Mouse (Mus musculus): ENCODE measurements around the gene Gm10972.
A peak's percentile ranks its signal among the peaks of the same experiment; 100 is the strongest.
"Not testable (repeated sequence)": the region's sequence is repeated elsewhere in the genome, so short reads cannot be mapped to it uniquely, and the experiment has no call there.

Gm10972 gene

GRCm38 (mm10) chr3:94642495-94643162 is at the start of gene Gm10972:
Gm10972 (plus strand) TSS chr3:94643112.
- DNase-seq (ENCODE audit: low spot score): not testable (repeated sequence)

GRCm38 (mm10) chr3:94595871-94596287 is 47.0 kb upstream of the Gm10972 start:
- no peak for DNase-seq (ENCODE audit: low spot score)

GRCm38 (mm10) chr3:94597224-94597779 is 45.6 kb upstream of the Gm10972 start:
- DNase-seq (ENCODE audit: low spot score): no peak

- DNase-seq (ENCODE audit: low spot score): no peak
Observed at GRCm38 (mm10) chr3:94601959-94602358, 41.0 kb upstream of the Gm10972 start.

GRCm38 (mm10) chr3:94609621-94610020 is 33.3 kb upstream of the Gm10972 start:
- DNase-seq (ENCODE audit: low spot score): no peak

GRCm38 (mm10) chr3:94610581-94610980 is 32.3 kb upstream of the Gm10972 start:
- DNase-seq (ENCODE audit: low spot score): no peak

- no peak for DNase-seq (ENCODE audit: low spot score)
Observed at GRCm38 (mm10) chr3:94611343-94611742, 31.6 kb upstream of the Gm10972 start.

GRCm38 (mm10) chr3:94611834-94612233 is 31.1 kb upstream of the Gm10972 start:
- no peak for DNase-seq (ENCODE audit: low spot score)

GRCm38 (mm10) chr3:94612274-94612673 is 30.6 kb upstream of the Gm10972 start:
- DNase-seq (ENCODE audit: low spot score): no peak

- DNase-seq (ENCODE audit: low spot score): no peak
Observed at GRCm38 (mm10) chr3:94613258-94613878, 29.5 kb upstream of the Gm10972 start.

- no peak for DNase-seq (ENCODE audit: low spot score)
Observed at GRCm38 (mm10) chr3:94616717-94617116, 26.2 kb upstream of the Gm10972 start.

GRCm38 (mm10) chr3:94621740-94622507 is 21.0 kb upstream of the Gm10972 start:
- no peak for DNase-seq (ENCODE audit: low spot score)

- DNase-seq (ENCODE audit: low spot score): no peak
Observed at GRCm38 (mm10) chr3:94622550-94622949, 20.4 kb upstream of the Gm10972 start.

GRCm38 (mm10) chr3:94624281-94624680 is 18.6 kb upstream of the Gm10972 start:
- no peak for DNase-seq (ENCODE audit: low spot score)

GRCm38 (mm10) chr3:94628712-94629111 is 14.2 kb upstream of the Gm10972 start:
- DNase-seq (ENCODE audit: low spot score): no peak

GRCm38 (mm10) chr3:94629876-94630275 is 13.0 kb upstream of the Gm10972 start:
- no peak for DNase-seq (ENCODE audit: low spot score)

GRCm38 (mm10) chr3:94648755-94649590 is 6.1 kb downstream of the Gm10972 start:
- peak; percentile 24 for DNase-seq (ENCODE audit: low spot score)

- DNase-seq (ENCODE audit: low spot score): peak; percentile 7
Observed at GRCm38 (mm10) chr3:94650409-94650808, 7.5 kb downstream of the Gm10972 start.

GRCm38 (mm10) chr3:94653967-94654366 is 11.1 kb downstream of the Gm10972 start:
- not testable (repeated sequence) for DNase-seq (ENCODE audit: low spot score)

GRCm38 (mm10) chr3:94657852-94658739 is 15.2 kb downstream of the Gm10972 start:
- not testable (repeated sequence) for DNase-seq (ENCODE audit: low spot score)

GRCm38 (mm10) chr3:94658740-94659095 is 15.8 kb downstream of the Gm10972 start, which contains the start of gene Tuft1:
Tuft1 (minus strand) TSS chr3:94658872.
- DNase-seq (ENCODE audit: low spot score): peak; percentile 71

All from ovary, adult 18-20 months (tissue).